Mouse (Mus musculus) T-helper 2 cell (primary cell): Measurements from ENCODE around the gene Rpl26.

ENCODE experiments used
- in situ Hi-C: fragments of 300-600 bp; cut with MboI, MseI; formaldehyde crosslinking; loops from one replicate; pipeline ENCODE4 v1.15.1; 2025; ENCODE audit warnings: high pct_unique_total_duplicates

The Rpl26 gene

GRCm38 (mm10) chr11:68890625-68891024, 10.8 kb upstream of the Rpl26 start:
- in situ Hi-C loops = no loop called here

- in situ Hi-C loops = no loop called here
Measured at GRCm38 (mm10) chr11:68891823-68892222, 9.6 kb upstream of the Rpl26 start.

- in situ Hi-C loops = no loop called here
Measured at GRCm38 (mm10) chr11:68892233-68892832, 9.1 kb upstream of the Rpl26 start.

- in situ Hi-C loops = no loop called here
Measured at GRCm38 (mm10) chr11:68893911-68894464, 7.4 kb upstream of the Rpl26 start.

- in situ Hi-C loops = no loop called here
Measured at GRCm38 (mm10) chr11:68896247-68896646, 5.1 kb upstream of the Rpl26 start.

- in situ Hi-C loops = no loop called here
Measured at GRCm38 (mm10) chr11:68897120-68897519, 4.3 kb upstream of the Rpl26 start.

GRCm38 (mm10) chr11:68897838-68898237, 3.5 kb upstream of the Rpl26 start:
- in situ Hi-C loops = no loop called here

- in situ Hi-C loops = no loop called here
Measured at GRCm38 (mm10) chr11:68898790-68899189, 2.6 kb upstream of the Rpl26 start.

- in situ Hi-C loops = no loop called here
Measured at GRCm38 (mm10) chr11:68899815-68900214, 1.6 kb upstream of the Rpl26 start.

- in situ Hi-C loops = no loop called here
Measured at GRCm38 (mm10) chr11:68900519-68901350, 648 bp upstream of the Rpl26 start.

GRCm38 (mm10) chr11:68902047-68902364, 623 bp downstream of the Rpl26 start:
- in situ Hi-C loops = no loop called here

GRCm38 (mm10) chr11:68902367-68902766, 984 bp downstream of the Rpl26 start:
- in situ Hi-C loops = no loop called here

- in situ Hi-C loops = no loop called here
Measured at GRCm38 (mm10) chr11:68902823-68903222, 1.4 kb downstream of the Rpl26 start.

- in situ Hi-C loops = no loop called here
Measured at GRCm38 (mm10) chr11:68903775-68904174, 2.4 kb downstream of the Rpl26 start.

- in situ Hi-C loops = loop anchor here (5.0 kb wide), 1 partner anchor 83 kb away; no protein-coding TSS in a partner anchor
Measured at GRCm38 (mm10) chr11:68904375-68905137, 3.2 kb downstream of the Rpl26 start.

GRCm38 (mm10) chr11:68905138-68905531, 3.8 kb downstream of the Rpl26 start:
- in situ Hi-C loops = loop anchor here (5.0 kb wide), 1 partner anchor 82 kb away; no protein-coding TSS in a partner anchor

- in situ Hi-C loops = loop anchor here (5.0 kb wide), 1 partner anchor 81 kb away; no protein-coding TSS in a partner anchor
Measured at GRCm38 (mm10) chr11:68905665-68906460, 4.5 kb downstream of the Rpl26 start.

GRCm38 (mm10) chr11:68906461-68906790, 5.0 kb downstream of the Rpl26 start:
- in situ Hi-C loops = loop anchor here (5.0 kb wide), 1 partner anchor 81 kb away; no protein-coding TSS in a partner anchor

- in situ Hi-C loops = loop anchor here (5.0 kb wide), 1 partner anchor 80 kb away; no protein-coding TSS in a partner anchor
Measured at GRCm38 (mm10) chr11:68907251-68907650, 5.9 kb downstream of the Rpl26 start.

GRCm38 (mm10) chr11:68908846-68909503, 7.6 kb downstream of the Rpl26 start:
- in situ Hi-C loops = loop anchor here (5.0 kb wide), 1 partner anchor 78 kb away; no protein-coding TSS in a partner anchor
